Mouse (Mus musculus) kidney, embryonic 14.5 days (tissue): ENCODE results near the gene Rfng. TPM values are rescaled to one million over a fixed set of nuclear protein-coding genes. Genes with fewer than 3 reads are reported as not detected.
A peak's percentile ranks its signal among the peaks of the same experiment; 100 is the strongest.
"Not testable (repeated sequence)": the region's sequence is repeated elsewhere in the genome, so short reads cannot be mapped to it uniquely, and the experiment has no call there.

Experiments used
- ATAC-seq: fragments of 200-750 bp; cut with Nextera tagmentation; 2 replicates; pipeline ENCODE4 v1.8.0; 2017; ENCODE audit warnings: moderate number of reproducible peaks, mild to moderate bottlenecking, moderate TSS enrichment, moderate library complexity; ENCODE audit not compliant: low FRiP score, low TSS enrichment
- H3K27ac ChIP-seq: fragments of 300-500 bp; sonication (generic); 2 replicates; pipeline ENCODE4 v1.5.1; 2014; ENCODE audit warnings: low read depth, mild to moderate bottlenecking, low read length, moderate library complexity, mixed read lengths
- H3K27me3 ChIP-seq: fragments of 300-500 bp; sonication (generic); 2 replicates; pipeline ENCODE4 v1.6.1; 2014; ENCODE audit warnings: mild to moderate bottlenecking, low read length; ENCODE audit not compliant: control insufficient read depth, insufficient read depth
- H3K36me3 ChIP-seq: fragments of 300-500 bp; sonication (generic); 2 replicates; pipeline ENCODE4 v1.6.1; 2014; ENCODE audit warnings: low read length, mixed read lengths; ENCODE audit not compliant: control insufficient read depth, insufficient read depth
- H3K4me1 ChIP-seq: fragments of 300-500 bp; sonication (generic); 2 replicates; pipeline ENCODE4 v1.6.1; 2014; ENCODE audit warnings: low read length, mixed read lengths; ENCODE audit not compliant: control insufficient read depth, insufficient read depth
- H3K4me2 ChIP-seq: fragments of 300-500 bp; sonication (generic); replicated peaks from 2 replicates; pipeline ENCODE4 v1.6.1; 2014; ENCODE audit warnings: low read depth, mild to moderate bottlenecking, low read length
- H3K4me3 ChIP-seq: fragments of 300-500 bp; sonication (generic); 2 replicates; pipeline ENCODE4 v1.5.1; 2014; ENCODE audit warnings: mild to moderate bottlenecking, low read length
- H3K9ac ChIP-seq: fragments of 300-500 bp; sonication (generic); 2 replicates; pipeline ENCODE4 v1.6.1; 2014; ENCODE audit warnings: low read depth, mild to moderate bottlenecking, low read length, moderate library complexity
- H3K9me3 ChIP-seq: fragments of 300-500 bp; sonication (generic); 2 replicates; pipeline ENCODE4 v1.6.1; 2016; ENCODE audit warnings: low read length; ENCODE audit not compliant: control insufficient read depth
- WGBS: fragments of 180-500 bp; shearing (Covaris S2); extraction: QIAGEN DNeasy Blood & Tissue Kit; methylation state at CpG from one replicate; pipeline ENCODE4 v1.1.7; 2014; 5-methylcytosine and 5-hydroxymethylcytosine counted together
- polyA plus RNA-seq: library from polyadenylated mRNA; unstranded; fragments of >200 nt; fragmentation: Nextera tagmentation; extraction: Ambion mirVana; gene quantifications from 2 replicates; pipeline ENCODE4 v1.2.1, GENCODE M21; 2014

Gene Rfng
- 19.3 and 26.2 TPM in 2 replicates for polyA plus RNA-seq

DNA sequence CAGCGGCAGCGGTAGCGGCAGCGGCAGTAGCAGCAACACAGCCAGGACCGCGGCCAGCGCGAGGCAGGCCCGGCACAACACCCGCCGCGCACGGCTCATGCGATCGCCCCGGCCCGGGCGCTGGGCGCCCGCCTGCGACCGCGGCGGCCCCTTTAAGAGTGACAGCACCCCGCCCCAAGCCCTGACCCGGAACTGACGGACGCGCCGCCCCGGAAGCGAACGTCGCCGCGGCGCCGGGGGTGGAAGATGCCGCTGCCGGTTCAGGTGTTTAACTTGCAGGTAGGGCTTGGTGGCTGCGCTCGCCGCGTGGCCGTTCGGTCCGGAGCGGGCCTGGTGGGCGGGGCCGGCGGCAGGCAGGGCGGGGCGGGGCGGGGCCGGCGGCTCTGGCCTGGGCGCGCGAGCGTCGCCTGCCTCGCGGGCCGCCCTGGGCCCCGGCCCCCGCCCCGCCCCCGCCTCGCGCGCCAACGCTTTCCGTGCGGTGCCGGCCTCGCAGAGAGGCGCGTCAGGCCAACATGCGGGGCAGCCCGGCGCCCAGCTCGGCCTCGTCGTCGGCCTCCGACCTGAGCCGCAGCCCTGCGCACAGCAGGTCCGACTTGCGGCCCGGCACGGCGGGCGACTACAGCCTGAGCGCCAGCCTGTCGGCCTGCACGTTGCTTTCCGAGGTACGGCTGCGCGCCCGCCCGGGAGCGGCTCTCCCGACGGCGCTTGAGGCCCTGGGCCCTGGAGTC is at the start of gene Rfng, which contains the start of gene Gps1:
Gene Rfng, minus strand, starts transcription at position 144 of the 728 bp plus-strand sequence.
Gene Gps1, plus strand, starts transcription at position 209 of the 728 bp plus-strand sequence.
- peaks cover 41% of the 10 kb centered on the region for H3K36me3 ChIP-seq
- peak; percentile 84 for ATAC-seq
- H3K27me3 ChIP-seq: no peaks in the 10 kb centered on the region
- peak within 1 kb of the TSS; percentile 90 for H3K9ac ChIP-seq
- no peaks in the 10 kb centered on the region for H3K9me3 ChIP-seq
- peak within 1 kb of the TSS; percentile 77 for H3K27ac ChIP-seq
- WGBS: under 1% methylated on average over 70 of the region's 107 CpGs
- peak within 1 kb of the TSS; percentile 97 for H3K4me3 ChIP-seq
- H3K4me2 ChIP-seq: peak within 1 kb of the TSS; percentile 97
- H3K4me1 ChIP-seq: peaks cover 16% of the 10 kb centered on the region

DNA sequence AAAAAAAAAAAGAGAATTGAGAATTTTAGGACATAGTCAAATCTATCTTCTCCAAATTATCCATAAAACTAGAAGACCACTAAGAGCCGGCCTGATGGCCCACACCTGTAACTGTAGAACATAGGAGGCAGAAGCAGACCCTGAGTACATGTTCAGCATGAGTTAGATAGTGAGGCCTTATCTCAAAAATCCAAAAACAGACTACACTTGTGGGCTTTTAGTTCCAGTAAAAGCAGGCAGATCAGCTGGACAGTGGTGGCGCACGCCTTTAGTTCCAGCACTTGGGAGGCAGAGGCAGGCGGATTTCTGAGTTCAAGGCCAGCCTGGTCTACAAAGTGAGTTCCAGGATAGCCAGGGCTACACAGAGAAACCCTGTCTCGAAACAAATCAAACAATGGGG is 49.0 kb upstream of the Rfng start:
- H3K27ac ChIP-seq, H3K9me3 ChIP-seq, ATAC-seq, H3K4me3 ChIP-seq, H3K4me2 ChIP-seq, H3K4me1 ChIP-seq, H3K9ac ChIP-seq, H3K36me3 ChIP-seq, H3K27me3 ChIP-seq: not testable (repeated sequence)
- WGBS: 93% methylated on average over 5 of the region's 5 CpGs

DNA sequence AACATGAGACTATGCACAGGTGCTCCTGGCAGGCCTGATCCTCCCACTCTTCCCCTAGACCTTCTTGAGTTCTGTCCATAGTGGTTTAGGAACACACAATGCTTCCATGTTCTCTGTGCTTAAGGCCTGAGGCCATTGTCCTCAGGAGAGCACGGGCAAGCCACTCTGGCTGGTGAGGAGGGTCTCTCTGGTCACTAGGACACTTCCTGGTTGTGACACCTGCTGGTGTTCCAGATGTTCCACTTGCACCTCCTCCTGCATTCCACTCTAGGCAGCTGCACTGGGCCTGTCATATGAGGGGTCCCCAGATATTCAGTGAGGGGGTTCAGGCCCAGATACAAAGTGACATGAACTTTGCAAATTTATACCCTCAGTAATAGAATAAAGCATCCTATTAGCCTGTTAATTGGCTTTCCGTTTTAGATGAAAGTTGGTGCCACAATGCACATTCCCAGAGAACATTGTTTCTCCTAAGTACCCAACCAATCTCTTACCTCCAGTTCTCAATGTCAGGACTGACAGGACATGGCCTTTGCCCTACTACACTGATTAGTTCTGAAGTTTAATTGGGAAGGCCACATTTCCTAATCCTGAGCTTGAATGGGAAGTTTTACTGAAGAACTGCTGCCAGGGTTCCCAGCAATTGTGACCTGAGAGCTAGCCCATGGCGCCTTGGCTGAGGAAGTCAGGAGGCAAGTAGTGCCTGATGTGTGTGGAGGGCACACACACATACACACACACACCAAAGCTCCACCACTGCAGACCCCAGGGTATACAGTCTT is 47.8 kb upstream of the Rfng start:
- Histone ChIP-seq H3K4me2 (no peak overlapping the region), H3K4me1 (no peaks in the 10 kb centered on the region), H3K27ac (no peak overlapping the region), H3K9me3 (no peaks in the 10 kb centered on the region), H3K9ac (no peak overlapping the region), H3K4me3 (no peak overlapping the region), H3K27me3 (no peaks in the 10 kb centered on the region), H3K36me3 (no peaks in the 10 kb centered on the region)
- WGBS: 87% methylated on average over 3 of the region's 3 CpGs
- no peak for ATAC-seq

DNA sequence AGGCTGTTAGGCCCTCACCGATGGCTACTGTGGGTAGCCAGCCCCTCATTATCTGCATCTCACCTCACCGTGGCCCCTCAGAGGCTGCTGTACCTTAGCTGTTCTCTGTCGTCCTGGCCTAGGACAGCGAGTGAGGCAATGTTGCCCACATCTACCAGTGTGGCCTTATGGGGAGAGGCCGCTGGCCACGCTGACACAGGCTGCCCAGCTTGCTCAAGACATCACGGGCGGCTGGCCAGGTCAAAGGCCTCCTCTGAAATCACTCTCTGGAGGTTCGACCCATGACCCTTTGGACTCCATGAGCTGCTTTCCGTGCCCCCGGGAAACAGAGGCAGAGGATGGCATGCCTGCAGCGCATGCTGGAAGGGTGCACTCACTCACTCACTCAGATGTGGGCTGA is 46.7 kb upstream of the Rfng start:
- no peak for ATAC-seq
- H3K4me3 ChIP-seq: no peak overlapping the region

DNA sequence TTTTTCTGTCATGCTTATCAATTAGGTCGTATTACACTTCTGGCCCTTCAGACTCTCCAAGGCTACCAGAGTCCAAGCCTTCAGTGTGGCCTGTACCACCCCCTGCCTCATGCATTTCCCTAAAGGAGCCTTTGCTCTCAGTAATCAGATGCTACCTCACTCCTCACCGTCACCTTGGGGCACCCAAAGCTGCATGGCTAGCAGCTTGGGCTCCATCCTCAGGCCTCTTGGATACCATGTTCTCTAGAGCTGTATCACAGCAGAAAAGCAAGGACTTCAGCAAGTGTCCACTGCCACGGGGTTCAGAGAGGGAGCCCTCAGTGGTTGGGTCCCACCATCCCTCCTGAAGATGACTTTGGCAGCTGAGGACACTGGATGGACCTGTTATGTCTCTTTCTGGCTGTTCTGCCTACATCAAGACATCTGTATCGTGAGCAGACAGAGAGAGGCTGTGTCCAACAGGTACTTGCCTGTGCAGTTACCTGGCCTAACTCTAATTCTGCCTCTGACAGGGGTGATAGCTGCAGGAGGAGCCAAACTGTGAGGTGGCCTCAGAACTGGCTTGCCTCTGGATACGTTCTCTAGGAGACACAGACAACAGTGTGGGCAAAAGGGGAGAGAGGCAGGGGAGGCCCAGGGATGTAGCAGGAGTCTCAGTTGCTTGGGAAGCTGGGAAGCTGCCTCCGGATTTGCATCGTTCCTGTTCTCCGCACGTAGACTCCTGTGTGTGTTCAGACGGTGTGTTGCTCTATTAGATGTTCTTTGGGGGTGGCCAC is 45.9 kb upstream of the Rfng start:
- 83% methylated on average over 10 of the region's 10 CpGs for WGBS

More for the DNA sequence above, 46.7 kb upstream of the Rfng start:
- Histone ChIP-seq H3K27me3 (no peaks in the 10 kb centered on the region), H3K4me2 (no peak overlapping the region), H3K9ac (no peak overlapping the region), H3K4me1 (no peaks in the 10 kb centered on the region; the same call in 1 of the 2 replicates), H3K36me3 (no peaks in the 10 kb centered on the region), H3K27ac (no peak overlapping the region), H3K9me3 (no peaks in the 10 kb centered on the region)
- WGBS: 76% methylated on average over 12 of the region's 12 CpGs

DNA sequence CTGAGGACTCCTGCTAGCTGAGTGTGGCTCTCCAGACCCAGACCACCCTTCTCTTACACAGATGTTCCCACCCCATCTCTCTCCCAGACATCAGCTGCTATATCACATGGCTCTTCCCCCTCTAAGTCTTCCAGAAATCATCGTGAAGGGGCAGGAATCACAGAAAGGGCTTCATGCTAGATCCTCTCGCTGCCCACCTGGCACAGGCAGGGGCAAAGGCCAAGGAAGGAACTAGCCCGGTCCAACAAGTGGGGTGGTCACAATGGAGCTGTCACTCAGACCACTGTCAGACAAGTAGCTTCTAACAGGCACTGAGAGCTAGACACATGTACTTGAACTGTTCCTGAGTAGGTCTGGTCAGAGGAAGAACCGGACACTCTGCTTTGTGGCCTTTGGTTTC is 44.4 kb upstream of the Rfng start:
- no peak for ATAC-seq
- Histone ChIP-seq H3K27ac (no peak overlapping the region), H3K4me3 (no peak overlapping the region), H3K36me3 (no peaks in the 10 kb centered on the region), H3K4me1 (no peaks in the 10 kb centered on the region; the same call in none of the 2 replicates), H3K9ac (no peak overlapping the region), H3K27me3 (no peaks in the 10 kb centered on the region), H3K4me2 (no peak overlapping the region), H3K9me3 (no peaks in the 10 kb centered on the region)
- 81% methylated on average over 4 of the region's 4 CpGs for WGBS

More for the DNA sequence above, 45.9 kb upstream of the Rfng start:
- Histone ChIP-seq H3K27ac (no peak overlapping the region), H3K27me3 (no peaks in the 10 kb centered on the region), H3K9ac (no peak overlapping the region), H3K9me3 (no peaks in the 10 kb centered on the region), H3K4me2 (no peak overlapping the region), H3K4me3 (no peak overlapping the region), H3K36me3 (no peaks in the 10 kb centered on the region), H3K4me1 (no peaks in the 10 kb centered on the region; the same call in none of the 2 replicates)
- ATAC-seq: no peak

DNA sequence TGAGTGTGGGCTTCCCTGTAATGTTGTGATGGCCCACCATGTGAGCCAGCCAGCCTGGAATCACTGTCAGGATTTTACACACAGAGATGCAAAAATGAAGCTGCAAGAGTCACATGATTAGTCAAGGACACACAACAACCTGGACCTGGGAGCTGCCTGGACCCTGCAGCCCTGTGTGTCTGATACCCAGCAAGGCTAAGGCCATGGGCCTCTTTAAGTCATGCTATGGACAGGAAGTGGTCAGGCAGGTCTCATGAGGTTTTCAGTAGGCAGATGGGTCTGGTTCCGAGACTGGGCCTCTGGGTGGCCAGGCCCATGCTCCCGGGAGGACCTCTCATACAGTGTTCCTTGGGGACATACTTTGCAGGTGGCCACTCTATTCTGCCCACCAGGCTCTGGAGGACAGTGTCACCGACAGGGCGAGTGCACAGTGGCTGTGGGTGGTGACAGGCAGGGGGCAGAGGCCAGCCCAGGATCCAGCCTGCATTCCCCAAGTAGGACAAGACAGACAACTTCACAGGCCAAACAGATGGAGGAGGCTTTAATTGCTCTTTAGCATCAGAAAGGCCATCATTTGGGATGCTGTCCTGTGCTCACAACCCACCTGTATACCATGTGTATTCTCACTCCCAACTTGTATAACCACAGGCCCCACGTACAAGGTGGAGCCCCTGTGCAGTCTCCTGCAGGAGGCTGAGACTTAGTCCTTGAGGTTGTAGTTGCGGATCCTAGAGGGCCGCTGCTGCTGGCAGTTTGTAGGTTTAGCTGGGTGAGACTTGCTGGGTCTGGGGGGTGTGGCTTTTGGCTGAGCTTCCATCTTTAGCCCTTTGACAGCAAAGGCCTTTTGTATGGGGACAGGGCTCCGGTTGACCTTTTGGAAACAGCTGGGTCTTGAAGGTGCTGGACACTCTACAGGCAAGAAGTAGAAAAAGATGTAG is 42.3 kb upstream of the Rfng start:
- Histone ChIP-seq H3K4me1 (peaks cover 14% of the 10 kb centered on the region), H3K36me3 (peaks cover 7% of the 10 kb centered on the region), H3K9me3 (no peaks in the 10 kb centered on the region), H3K4me3 (no peak overlapping the region), H3K9ac (peak overlapping the region; percentile 93; the same call in 1 of the 2 replicates), H3K27me3 (no peaks in the 10 kb centered on the region), H3K27ac (peak overlapping the region; percentile 98; the same call in 1 of the 2 replicates), H3K4me2 (no peak overlapping the region)
- ATAC-seq: no peak
- 82% methylated on average over 8 of the region's 8 CpGs for WGBS

DNA sequence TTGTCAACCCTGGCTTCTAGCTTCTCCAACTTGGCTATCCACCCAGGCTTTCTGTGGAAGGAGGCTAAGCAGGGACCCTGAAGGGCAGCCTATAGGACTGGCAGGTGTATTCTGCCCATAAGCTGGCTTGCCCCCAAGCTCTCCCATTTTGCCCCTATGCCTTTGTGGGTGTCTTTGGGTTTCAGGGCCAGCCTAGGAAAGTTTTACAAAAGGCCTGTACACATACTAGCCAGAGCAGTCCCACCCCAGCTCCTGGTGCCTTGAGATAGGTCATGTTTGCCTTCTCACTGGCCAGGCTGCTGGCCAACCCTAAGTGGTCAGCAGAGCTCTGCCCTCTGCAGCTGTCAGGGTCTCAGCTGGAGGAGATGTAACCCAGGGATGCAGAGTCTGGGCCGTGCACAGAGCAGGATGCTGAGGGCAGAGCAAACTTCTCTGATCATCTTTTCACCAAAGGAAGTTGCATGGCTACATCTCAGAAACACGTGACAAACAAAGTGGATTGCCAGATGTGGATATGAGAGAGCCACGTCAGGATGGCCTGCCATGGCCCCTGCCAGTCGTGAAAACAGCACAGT is 41.4 kb upstream of the Rfng start:
- H3K4me2 ChIP-seq: peak overlapping the region; percentile 96
- WGBS: 36% methylated on average over 4 of the region's 4 CpGs
- H3K27ac ChIP-seq: peak overlapping the region; percentile 98
- peak overlapping the region; percentile 89 for H3K4me3 ChIP-seq
- peaks cover 15% of the 10 kb centered on the region for H3K36me3 ChIP-seq
- H3K4me1 ChIP-seq: peaks cover 14% of the 10 kb centered on the region
- no peak for ATAC-seq
- peak overlapping the region; percentile 93 for H3K9ac ChIP-seq
- no peaks in the 10 kb centered on the region for H3K27me3 ChIP-seq
- H3K9me3 ChIP-seq: no peaks in the 10 kb centered on the region
